Mouse (Mus musculus): ENCODE results near the gene 2410137M14Rik. TPM values are rescaled to one million over a fixed set of nuclear protein-coding genes. Genes with fewer than 3 reads are reported as not detected.

2410137M14Rik gene
- total and polyA plus RNA-seq, 3 experiments: not detected

Other genes starting within 250 kb of the 2410137M14Rik start
- gene H2-M10.5, start 208.3 kb downstream of the 2410137M14Rik start, total RNA-seq (2012; rRNA removed): not detected in 2 replicates
- gene H2-M10.5, start 208.3 kb downstream of the 2410137M14Rik start, polyA plus RNA-seq (2012; ENCODE audit: insufficient read depth in 1 of 2, insufficient read length in 2 of 2, low read depth in 1 of 2, low replicate concordance in 2 of 2, missing spikeins in 1 of 2): not detected
- not detected in 2 replicates for gene H2-M10.6, start 169.1 kb downstream of the 2410137M14Rik start, total RNA-seq (2012; rRNA removed)
- not detected for gene H2-M10.6, start 169.1 kb downstream of the 2410137M14Rik start, polyA plus RNA-seq (2012; ENCODE audit: insufficient read depth in 1 of 2, insufficient read length in 2 of 2, low read depth in 1 of 2, low replicate concordance in 2 of 2, missing spikeins in 1 of 2)
- gene Trim26, start 144.1 kb downstream of the 2410137M14Rik start, total RNA-seq (2012; rRNA removed): 4.9 and 5.6 TPM in 2 replicates
- gene Trim26, start 144.1 kb downstream of the 2410137M14Rik start, polyA plus RNA-seq (2012; ENCODE audit: insufficient read depth in 1 of 2, insufficient read length in 2 of 2, low read depth in 1 of 2, low replicate concordance in 2 of 2, missing spikeins in 1 of 2): 10 to 100 TPM in 1 of 2 experiments, not detected in 1; 12.4 TPM
- gene Trim15, start 114.0 kb downstream of the 2410137M14Rik start, total RNA-seq (2012; rRNA removed): not detected in 2 replicates
- gene Trim15, start 114.0 kb downstream of the 2410137M14Rik start, polyA plus RNA-seq (2012; ENCODE audit: insufficient read depth in 1 of 2, insufficient read length in 2 of 2, low read depth in 1 of 2, low replicate concordance in 2 of 2, missing spikeins in 1 of 2): under 1 TPM in 1 of 2 experiments, not detected in 1; 0.07 TPM
- 20.6 and 30.2 TPM in 2 replicates for gene Trim10, start 111.7 kb downstream of the 2410137M14Rik start, total RNA-seq (2012; rRNA removed)
- gene Trim10, start 111.7 kb downstream of the 2410137M14Rik start, polyA plus RNA-seq (2012; ENCODE audit: insufficient read depth in 1 of 2, insufficient read length in 2 of 2, low read depth in 1 of 2, low replicate concordance in 2 of 2, missing spikeins in 1 of 2): 10 to 100 TPM in 1 of 2 experiments, not detected in 1; 30.4 TPM
- gene Trim40, start 91.1 kb downstream of the 2410137M14Rik start, total RNA-seq (2012; rRNA removed): 0.04 TPM in 1 of 2 replicates, not detected in the other
- under 1 TPM in 1 of 2 experiments, not detected in 1; 0.04 TPM for gene Trim40, start 91.1 kb downstream of the 2410137M14Rik start, polyA plus RNA-seq (2012; ENCODE audit: insufficient read depth in 1 of 2, insufficient read length in 2 of 2, low read depth in 1 of 2, low replicate concordance in 2 of 2, missing spikeins in 1 of 2)
- not detected in 2 replicates for gene Trim31, start 83.1 kb downstream of the 2410137M14Rik start, total RNA-seq (2012; rRNA removed)
- not detected for gene Trim31, start 83.1 kb downstream of the 2410137M14Rik start, polyA plus RNA-seq (2012; ENCODE audit: insufficient read depth in 1 of 2, insufficient read length in 2 of 2, low read depth in 1 of 2, low replicate concordance in 2 of 2, missing spikeins in 1 of 2)
- gene Rnf39, start 38.3 kb downstream of the 2410137M14Rik start, total RNA-seq (2012; rRNA removed): not detected in 2 replicates
- gene Rnf39, start 38.3 kb downstream of the 2410137M14Rik start, polyA plus RNA-seq (2012; ENCODE audit: insufficient read depth in 1 of 2, insufficient read length in 2 of 2, low read depth in 1 of 2, low replicate concordance in 2 of 2, missing spikeins in 1 of 2): under 1 TPM in 1 of 2 experiments, not detected in 1; 0.18 TPM
- gene Ppp1r11, start 29.5 kb downstream of the 2410137M14Rik start, total RNA-seq (2012; rRNA removed): 128 and 138 TPM in 2 replicates
- 100 to 1,000 TPM in 1 of 2 experiments, not detected in 1; 146 TPM for gene Ppp1r11, start 29.5 kb downstream of the 2410137M14Rik start, polyA plus RNA-seq (2012; ENCODE audit: insufficient read depth in 1 of 2, insufficient read length in 2 of 2, low read depth in 1 of 2, low replicate concordance in 2 of 2, missing spikeins in 1 of 2)
- gene Znrd1, start 22.7 kb downstream of the 2410137M14Rik start, total RNA-seq (2012; rRNA removed): 20.5 and 26.4 TPM in 2 replicates
- gene Znrd1, start 22.7 kb downstream of the 2410137M14Rik start, polyA plus RNA-seq (2012; ENCODE audit: insufficient read depth in 1 of 2, insufficient read length in 2 of 2, low read depth in 1 of 2, low replicate concordance in 2 of 2, missing spikeins in 1 of 2): 10 to 100 TPM in 1 of 2 experiments, not detected in 1; 38.2 TPM
- 2.8 and 3.4 TPM in 2 replicates for gene Znrd1as, start 22.6 kb downstream of the 2410137M14Rik start, total RNA-seq (2012; rRNA removed)
- 1 to 10 TPM in 1 of 2 experiments, not detected in 1; 1.8 TPM for gene Znrd1as, start 22.6 kb downstream of the 2410137M14Rik start, polyA plus RNA-seq (2012; ENCODE audit: insufficient read depth in 1 of 2, insufficient read length in 2 of 2, low read depth in 1 of 2, low replicate concordance in 2 of 2, missing spikeins in 1 of 2)
- gene H2-M5, start 8.3 kb upstream of the 2410137M14Rik start, total RNA-seq (2012; rRNA removed): not detected in 2 replicates
- gene H2-M5, start 8.3 kb upstream of the 2410137M14Rik start, polyA plus RNA-seq (2012; ENCODE audit: insufficient read depth in 1 of 2, insufficient read length in 2 of 2, low read depth in 1 of 2, low replicate concordance in 2 of 2, missing spikeins in 1 of 2): not detected
- not detected in 2 replicates for gene Zfp57, start 19.9 kb upstream of the 2410137M14Rik start, total RNA-seq (2012; rRNA removed)
- not detected for gene Zfp57, start 19.9 kb upstream of the 2410137M14Rik start, polyA plus RNA-seq (2012; ENCODE audit: insufficient read depth in 1 of 2, insufficient read length in 2 of 2, low read depth in 1 of 2, low replicate concordance in 2 of 2, missing spikeins in 1 of 2)
- gene Mog, start 42.2 kb upstream of the 2410137M14Rik start, total RNA-seq (2012; rRNA removed): not detected in 2 replicates
- gene Mog, start 42.2 kb upstream of the 2410137M14Rik start, polyA plus RNA-seq (2012; ENCODE audit: insufficient read depth in 1 of 2, insufficient read length in 2 of 2, low read depth in 1 of 2, low replicate concordance in 2 of 2, missing spikeins in 1 of 2): not detected
- gene Gabbr1, start 64.7 kb upstream of the 2410137M14Rik start, total RNA-seq (2012; rRNA removed): 1.5 and 2.2 TPM in 2 replicates
- gene Gabbr1, start 64.7 kb upstream of the 2410137M14Rik start, polyA plus RNA-seq (2012; ENCODE audit: insufficient read depth in 1 of 2, insufficient read length in 2 of 2, low read depth in 1 of 2, low replicate concordance in 2 of 2, missing spikeins in 1 of 2): 10 to 100 TPM in 1 of 2 experiments, not detected in 1; 14.6 TPM
- gene Olfr90, start 107.3 kb upstream of the 2410137M14Rik start, total RNA-seq (2012; rRNA removed): 0.08 TPM in 1 of 2 replicates, not detected in the other
- under 1 TPM in 1 of 2 experiments, not detected in 1; 0.08 TPM for gene Olfr90, start 107.3 kb upstream of the 2410137M14Rik start, polyA plus RNA-seq (2012; ENCODE audit: insufficient read depth in 1 of 2, insufficient read length in 2 of 2, low read depth in 1 of 2, low replicate concordance in 2 of 2, missing spikeins in 1 of 2)
- not detected in 2 replicates for gene Olfr91, start 117.0 kb upstream of the 2410137M14Rik start, total RNA-seq (2012; rRNA removed)
- not detected for gene Olfr91, start 117.0 kb upstream of the 2410137M14Rik start, polyA plus RNA-seq (2012; ENCODE audit: insufficient read depth in 1 of 2, insufficient read length in 2 of 2, low read depth in 1 of 2, low replicate concordance in 2 of 2, missing spikeins in 1 of 2)
- not detected in 2 replicates for gene Olfr92, start 138.9 kb upstream of the 2410137M14Rik start, total RNA-seq (2012; rRNA removed)
- not detected for gene Olfr92, start 138.9 kb upstream of the 2410137M14Rik start, polyA plus RNA-seq (2012; ENCODE audit: insufficient read depth in 1 of 2, insufficient read length in 2 of 2, low read depth in 1 of 2, low replicate concordance in 2 of 2, missing spikeins in 1 of 2)
- gene Olfr93, start 180.3 kb upstream of the 2410137M14Rik start, total RNA-seq (2012; rRNA removed): not detected in 2 replicates
- gene Olfr93, start 180.3 kb upstream of the 2410137M14Rik start, polyA plus RNA-seq (2012; ENCODE audit: insufficient read depth in 1 of 2, insufficient read length in 2 of 2, low read depth in 1 of 2, low replicate concordance in 2 of 2, missing spikeins in 1 of 2): not detected
- not detected in 2 replicates for gene Ubd, start 212.7 kb upstream of the 2410137M14Rik start, total RNA-seq (2012; rRNA removed)
- gene Ubd, start 212.7 kb upstream of the 2410137M14Rik start, polyA plus RNA-seq (2012; ENCODE audit: insufficient read depth in 1 of 2, insufficient read length in 2 of 2, low read depth in 1 of 2, low replicate concordance in 2 of 2, missing spikeins in 1 of 2): not detected
- not detected in 2 replicates for gene Olfr94, start 219.8 kb upstream of the 2410137M14Rik start, total RNA-seq (2012; rRNA removed)
- not detected for gene Olfr94, start 219.8 kb upstream of the 2410137M14Rik start, polyA plus RNA-seq (2012; ENCODE audit: insufficient read depth in 1 of 2, insufficient read length in 2 of 2, low read depth in 1 of 2, low replicate concordance in 2 of 2, missing spikeins in 1 of 2)
- not detected in 2 replicates for gene Olfr95, start 231.9 kb upstream of the 2410137M14Rik start, total RNA-seq (2012; rRNA removed)
- not detected for gene Olfr95, start 231.9 kb upstream of the 2410137M14Rik start, polyA plus RNA-seq (2012; ENCODE audit: insufficient read depth in 1 of 2, insufficient read length in 2 of 2, low read depth in 1 of 2, low replicate concordance in 2 of 2, missing spikeins in 1 of 2)
- not detected in 2 replicates for gene Olfr96, start 238.9 kb upstream of the 2410137M14Rik start, total RNA-seq (2012; rRNA removed)
- not detected for gene Olfr96, start 238.9 kb upstream of the 2410137M14Rik start, polyA plus RNA-seq (2012; ENCODE audit: insufficient read depth in 1 of 2, insufficient read length in 2 of 2, low read depth in 1 of 2, low replicate concordance in 2 of 2, missing spikeins in 1 of 2)

All from MEL (cell line).